Mouse (Mus musculus): Measurements from ENCODE around the gene Mbtps2.

GRCm38 (mm10) chrX:157642856-157643255, 44.3 kb upstream of the Mbtps2 start:
- TF ChIP-seq CTCF (IDR thresholded peaks at IDR 0.05; ENCODE audit: low read depth, low read length): no peak
- TF ChIP-seq POLR2A (IDR thresholded peaks at IDR 0.05; ENCODE audit: insufficient read depth, low read length): no peak
- no peak for TF ChIP-seq EP300 (IDR thresholded peaks at IDR 0.05; ENCODE audit: insufficient read depth, low read depth, low read length)

All from ES-Bruce4 (cell line).